Mouse (Mus musculus) ES-Bruce4 (cell line): ENCODE measurements around the gene Ube2j2. TPM values are rescaled to one million over a fixed set of nuclear protein-coding genes. Genes with fewer than 3 reads are reported as not detected.

Experiments used
- H3K27ac ChIP-seq: 2 replicates; pipeline ENCODE4 v1.5.1; 2012; ENCODE audit warnings: low read length, inconsistent platforms; ENCODE audit not compliant: insufficient read depth
- H3K27me3 ChIP-seq: 2 replicates; pipeline ENCODE4 v1.6.1; 2012; ENCODE audit warnings: mild to moderate bottlenecking, low read length, inconsistent platforms; ENCODE audit not compliant: control insufficient read depth, poor library complexity, insufficient read depth, severe bottlenecking
- H3K36me3 ChIP-seq: 2 replicates; pipeline ENCODE4 v1.6.1; 2012; ENCODE audit warnings: inconsistent platforms, mild to moderate bottlenecking, low read length, moderate library complexity; ENCODE audit not compliant: control insufficient read depth, poor library complexity, insufficient read depth, severe bottlenecking
- H3K4me1 ChIP-seq: one replicate; pipeline ENCODE4 v1.8.1; 2011; ENCODE audit warnings: low read length; ENCODE audit not compliant: control insufficient read depth, insufficient read depth
- H3K4me3 ChIP-seq: 2 replicates; pipeline ENCODE4 v1.5.1; 2011; ENCODE audit warnings: low read depth, mild to moderate bottlenecking, low read length
- H3K9ac ChIP-seq: 2 replicates; pipeline ENCODE4 v1.6.1; 2012; ENCODE audit warnings: low read depth, mild to moderate bottlenecking, inconsistent platforms; ENCODE audit not compliant: poor library complexity, severe bottlenecking
- H3K9me3 ChIP-seq: replicated peaks from 2 replicates; pipeline ENCODE4 v1.6.1; 2012; ENCODE audit warnings: mild to moderate bottlenecking, low read length, inconsistent platforms; ENCODE audit not compliant: control insufficient read depth, poor library complexity, insufficient read depth, severe bottlenecking
- CTCF ChIP-seq: IDR thresholded peaks from one replicate; pipeline ENCODE4 v1.8.1; 2011; ENCODE audit warnings: low read depth, low read length
- EP300 ChIP-seq: IDR thresholded peaks from 2 replicates; pipeline ENCODE4 v1.6.1; 2011; ENCODE audit warnings: low read depth, low read length; ENCODE audit not compliant: insufficient read depth
- POLR2A ChIP-seq: IDR thresholded peaks from one replicate; pipeline ENCODE4 v1.8.1; 2011; ENCODE audit warnings: low read length; ENCODE audit not compliant: insufficient read depth
- polyA plus RNA-seq: library from polyadenylated mRNA; stranded (reverse); fragments of >200 nt; gene quantifications from 2 replicates; pipeline ENCODE4 v1.2.4, GENCODE M21; 2011; ENCODE audit warnings: low read depth; ENCODE audit not compliant: missing spikeins, insufficient read depth, insufficient read length

Gene Ube2j2
- 100 and 104 TPM in 2 replicates for polyA plus RNA-seq

- H3K4me1 ChIP-seq = no peaks in the 10 kb centered on the region
- no peaks in the 10 kb centered on the region for H3K27me3 ChIP-seq
- H3K4me3 ChIP-seq = peak within 1 kb of the TSS; percentile 88
- TF ChIP-seq POLR2A = peak; percentile 2
- peak; percentile 75; the same call in 1 of the 2 replicates for TF ChIP-seq EP300
- TF ChIP-seq CTCF = no peak
- peaks cover 11% of the 10 kb centered on the region for H3K36me3 ChIP-seq
- no peaks in the 10 kb centered on the region for H3K9me3 ChIP-seq
- no peak within 1 kb of the TSS for H3K27ac ChIP-seq
- H3K9ac ChIP-seq = peak within 1 kb of the TSS; percentile 82
Observed at GRCm38 (mm10) chr4:155943534-155944249, at the start of gene Ube2j2. Ube2j2 (plus strand) TSS chr4:155943831.

DNA sequence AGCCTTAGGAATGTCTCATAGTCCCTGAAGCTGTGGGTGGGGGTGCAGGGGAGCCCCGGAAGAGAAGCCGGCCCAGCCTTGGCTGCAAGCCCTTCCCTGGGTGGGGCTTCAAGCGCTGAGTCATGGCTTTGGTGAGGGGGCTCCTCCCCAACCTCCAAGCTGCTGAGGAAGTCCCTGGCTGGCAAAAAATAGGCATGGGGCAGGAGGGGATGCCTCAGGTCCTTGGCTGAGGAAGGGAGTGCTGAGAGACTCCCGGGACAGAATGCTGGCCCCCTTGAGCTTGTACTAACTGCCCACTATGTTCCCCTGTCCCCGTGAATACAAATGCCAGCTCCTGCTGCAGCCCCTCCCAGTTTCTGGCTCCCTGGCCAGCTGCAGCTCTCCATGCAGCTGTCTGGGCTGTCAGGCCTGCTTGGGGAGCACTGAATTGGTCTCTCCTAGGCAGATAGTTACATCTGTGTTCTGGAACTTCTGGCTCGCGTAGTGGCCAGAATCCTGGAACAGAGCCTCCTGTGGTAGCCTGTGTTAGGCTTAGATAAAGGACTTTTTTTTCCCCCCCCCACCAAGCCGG lies 49.2 kb upstream of the Ube2j2 start:
- no peaks in the 10 kb centered on the region for H3K4me1 ChIP-seq
- H3K4me3 ChIP-seq = no peak overlapping the region
- H3K9ac ChIP-seq = no peak overlapping the region
- H3K9me3 ChIP-seq = no peaks in the 10 kb centered on the region
- H3K36me3 ChIP-seq = no peaks in the 10 kb centered on the region
- no peak overlapping the region for H3K27ac ChIP-seq
- no peaks in the 10 kb centered on the region for H3K27me3 ChIP-seq
- TF ChIP-seq POLR2A = no peak
- TF ChIP-seq EP300 = no peak
- no peak for TF ChIP-seq CTCF

DNA sequence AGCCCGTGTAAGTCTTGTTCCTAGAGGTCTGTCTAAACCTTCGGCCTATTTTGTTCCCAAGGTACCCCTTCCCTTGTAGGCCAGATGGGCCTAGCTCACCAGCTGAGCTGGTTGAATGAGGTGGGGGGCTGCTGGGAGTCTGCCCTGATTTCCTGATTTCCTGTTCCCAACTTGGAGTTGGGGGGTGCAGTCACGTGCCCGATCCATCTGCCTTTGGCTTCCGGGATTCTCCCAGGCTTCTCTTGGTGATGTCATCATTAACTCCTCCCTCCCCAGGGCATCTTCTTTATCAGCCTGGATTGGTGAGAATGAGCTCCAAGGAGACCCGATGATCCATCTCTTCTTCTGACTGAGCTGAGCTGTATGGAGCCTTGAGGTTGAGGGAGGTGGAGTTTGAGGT lies 48.4 kb upstream of the Ube2j2 start:
- Histone ChIP-seq H3K9me3 (no peaks in the 10 kb centered on the region), H3K27ac (no peak overlapping the region), H3K4me1 (no peaks in the 10 kb centered on the region), H3K4me3 (0 out of 2 replicates have a peak overlapping the region, but pooled peaks have one; percentile 14), H3K36me3 (no peaks in the 10 kb centered on the region), H3K27me3 (no peaks in the 10 kb centered on the region), H3K9ac (no peak overlapping the region)
- TF ChIP-seq POLR2A = no peak
- no peak for TF ChIP-seq EP300
- TF ChIP-seq CTCF = no peak

- Histone ChIP-seq H3K4me3 (no peak overlapping the region), H3K36me3 (no peaks in the 10 kb centered on the region), H3K9me3 (no peaks in the 10 kb centered on the region), H3K27me3 (no peaks in the 10 kb centered on the region), H3K9ac (no peak overlapping the region), H3K4me1 (no peaks in the 10 kb centered on the region), H3K27ac (no peak overlapping the region)
- no peak for TF ChIP-seq CTCF
- TF ChIP-seq EP300 = no peak
- TF ChIP-seq POLR2A = no peak
Observed at GRCm38 (mm10) chr4:155895826-155896225, 47.8 kb upstream of the Ube2j2 start.

GRCm38 (mm10) chr4:155896461-155896860 lies 47.2 kb upstream of the Ube2j2 start:
- H3K27ac ChIP-seq = no peak overlapping the region
- no peaks in the 10 kb centered on the region for H3K9me3 ChIP-seq
- H3K4me1 ChIP-seq = no peaks in the 10 kb centered on the region
- H3K27me3 ChIP-seq = no peaks in the 10 kb centered on the region
- TF ChIP-seq CTCF (no peak), POLR2A (no peak), EP300 (no peak)
- H3K9ac ChIP-seq = no peak overlapping the region
- no peak overlapping the region for H3K4me3 ChIP-seq
- no peaks in the 10 kb centered on the region for H3K36me3 ChIP-seq

DNA sequence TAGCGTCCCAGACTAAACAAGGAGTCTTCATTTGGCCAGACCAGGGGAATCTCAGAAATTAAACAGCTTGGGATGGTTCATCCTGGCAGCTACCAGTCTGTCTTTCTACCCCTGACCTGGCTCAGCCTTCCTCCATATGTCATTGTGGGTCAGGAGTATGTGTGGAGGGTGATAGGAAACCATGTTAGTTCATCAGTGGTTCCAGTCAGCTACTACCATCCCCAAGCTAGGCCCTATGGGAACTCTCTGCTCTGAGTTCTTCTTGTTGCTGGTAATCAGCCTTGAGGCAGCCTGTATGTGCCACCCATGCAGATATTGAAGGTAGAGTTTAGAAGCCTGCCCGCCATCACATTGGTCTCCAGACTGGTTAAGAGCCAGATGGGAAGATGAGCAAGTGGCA lies 45.3 kb upstream of the Ube2j2 start:
- Histone ChIP-seq H3K9me3 (no peaks in the 10 kb centered on the region), H3K9ac (no peak overlapping the region), H3K4me3 (no peak overlapping the region), H3K27ac (no peak overlapping the region), H3K36me3 (no peaks in the 10 kb centered on the region), H3K27me3 (no peaks in the 10 kb centered on the region), H3K4me1 (no peaks in the 10 kb centered on the region)
- no peak for TF ChIP-seq EP300
- TF ChIP-seq CTCF = no peak
- TF ChIP-seq POLR2A = no peak
